Mouse (Mus musculus) inflammation-experienced regulatory T-cells, adult 16 weeks (primary cell): ENCODE data around the gene Zfp932. TPM values are rescaled to one million over a fixed set of nuclear protein-coding genes. Genes with fewer than 3 reads are reported as not detected.

Experiments
- polyA plus RNA-seq: library from polyadenylated mRNA; unstranded; fragments of 100-300 nt; shearing (Covaris generic); gene quantifications from one replicate; pipeline ENCODE4 v1.2.1, GENCODE M21; 2017

Zfp932 gene
- 34.7 TPM for polyA plus RNA-seq

GRCm38 (mm10) chr5:109996026-109996937 is at the start of gene Zfp932:
TSS of gene Zfp932 (plus strand) at chr5:109996521.

Other genes starting within 250 kb of the Zfp932 start
- 22.3 TPM for gene 4930522L14Rik, start 244.6 kb upstream of the Zfp932 start, polyA plus RNA-seq
- gene Gm15446, start 73.1 kb upstream of the Zfp932 start, polyA plus RNA-seq: 19.4 TPM
- 11.9 TPM for gene Gm17655, start 76.0 kb downstream of the Zfp932 start, polyA plus RNA-seq
- 3.5 TPM for gene Gm35315, start 97.9 kb downstream of the Zfp932 start, polyA plus RNA-seq
- gene Plcxd1, start 103.4 kb downstream of the Zfp932 start, polyA plus RNA-seq: 3.2 TPM
- gene Gtpbp6, start 111.7 kb downstream of the Zfp932 start, polyA plus RNA-seq: 54.6 TPM
- 5.3 TPM for gene Zfp605, start 113.6 kb downstream of the Zfp932 start, polyA plus RNA-seq
- 93.9 TPM for gene Chfr, start 139.3 kb downstream of the Zfp932 start, polyA plus RNA-seq
- 44.8 TPM for gene Golga3, start 180.2 kb downstream of the Zfp932 start, polyA plus RNA-seq
- 13.7 TPM for gene Ankle2, start 234.5 kb downstream of the Zfp932 start, polyA plus RNA-seq